Mouse (Mus musculus) Patski (cell line): Measurements from ENCODE around the gene Exoc3l4. TPM values are rescaled to one million over a fixed set of nuclear protein-coding genes. Genes with fewer than 3 reads are reported as not detected.
A peak's percentile ranks its signal among the peaks of the same experiment; 100 is the strongest.

ENCODE experiments used
- ATAC-seq: fragments of 100-300 bp; one replicate; pipeline ENCODE4 v1.8.0; 2021
- CTCF ChIA-PET: fragments of 350-600 bp; sonication (Branson Sonifier 250); formaldehyde crosslinking; loops from one replicate; lab custom pipeline; 2022; ENCODE audit warnings: inconsistent platforms; lab: Charles Lee
- POLR2A ChIA-PET: fragments of 350-600 bp; sonication (Branson Sonifier 250); formaldehyde crosslinking; loops from one replicate; lab custom pipeline; 2022; ENCODE audit warnings: antibody characterized with exemption, inconsistent platforms; lab: Charles Lee
- DNase-seq: peaks from one replicate; pipeline ENCODE4 v3.0.0-alpha.2; 2011; ENCODE audit warnings: low read depth, low spot score
- H3K27me3 ChIP-seq: fragments of 371-371 bp; one replicate; pipeline ENCODE4 v1.5.1; 2021
- CTCF ChIP-seq: fragments of 100-300 bp; IDR thresholded peaks from one replicate; pipeline ENCODE4 v1.5.1; 2021
- in situ Hi-C: fragments of 300-500 bp; cut with MboI; formaldehyde crosslinking; loops from 3 replicates; pipeline ENCODE4 v1.11.1; 2018; ENCODE audit warnings: low pct_unique_long_range_greater_than_20kb, mixed read lengths
- polyA plus RNA-seq: library from polyadenylated mRNA; unstranded; gene quantifications from one replicate; pipeline ENCODE4 v1.2.3, GENCODE M21; 2021

The Exoc3l4 gene
- polyA plus RNA-seq, 1 experiment from 2014 or later: 8.5 TPM

GRCm38 (mm10) chr12:111463570-111463969 lies 46.8 kb downstream of the Exoc3l4 start:
- H3K27me3 ChIP-seq: no peaks in the 10 kb centered on the region
- CTCF ChIA-PET: interaction anchor here (1.6 to 2.4 kb wide), 2 partner anchors 20 to 37 kb away, joined by 4 to 20 read pairs; no protein-coding TSS in a partner anchor
- TF ChIP-seq CTCF: no peak
- POLR2A ChIA-PET: interaction anchor here (1.3 kb wide), 1 partner anchor 15 kb away, joined by 3 read pairs; no protein-coding TSS in a partner anchor
- ATAC-seq: no peak
- in situ Hi-C loops: no loop called here
- DNase-seq: no peak

GRCm38 (mm10) chr12:111466369-111466768 lies 49.6 kb downstream of the Exoc3l4 start:
- ATAC-seq (no peak), DNase-seq (no peak)
- H3K27me3 ChIP-seq: no peaks in the 10 kb centered on the region
- ChIA-PET CTCF (interaction anchor here (2.4 kb wide), 1 partner anchor 41 kb away, joined by 7 read pairs; no protein-coding TSS in a partner anchor), POLR2A (no interaction called here)
- in situ Hi-C loops: loop anchor here (5.0 kb wide), 1 partner anchor 39 kb away; no protein-coding TSS in a partner anchor
- TF ChIP-seq CTCF: no peak

GRCm38 (mm10) chr12:111468206-111468605 lies 51.4 kb downstream of the Exoc3l4 start:
- POLR2A ChIA-PET: no interaction called here
- no peaks in the 10 kb centered on the region for H3K27me3 ChIP-seq
- ATAC-seq (no peak), DNase-seq (no peak)
- in situ Hi-C loops: loop anchor here (5.0 kb wide), 1 partner anchor 41 kb away; no protein-coding TSS in a partner anchor
- CTCF ChIA-PET: interaction anchor here (0.8 to 2.4 kb wide), 4 partner anchors 9 to 43 kb away, joined by 3 to 7 read pairs (median 3); no protein-coding TSS in a partner anchor
- no peak for TF ChIP-seq CTCF

GRCm38 (mm10) chr12:111469507-111469906 lies 52.7 kb downstream of the Exoc3l4 start:
- H3K27me3 ChIP-seq: no peaks in the 10 kb centered on the region
- CTCF ChIA-PET: interaction anchor here (0.8 to 3.5 kb wide), 8 partner anchors 10 to 196 kb away, joined by 3 to 44 read pairs (median 4); no protein-coding TSS in a partner anchor
- POLR2A ChIA-PET: no interaction called here
- peak; percentile 80 for TF ChIP-seq CTCF
- in situ Hi-C loops: loop anchor here (5.0 kb wide), 1 partner anchor 42 kb away; no protein-coding TSS in a partner anchor
- ATAC-seq (no peak), DNase-seq (no peak)

GRCm38 (mm10) chr12:111471119-111471518 lies 54.3 kb downstream of the Exoc3l4 start:
- DNase-seq: no peak
- in situ Hi-C loops: no loop called here
- no peak for ATAC-seq
- ChIA-PET CTCF (interaction anchor here (1.4 to 3.5 kb wide), 3 partner anchors 9 to 46 kb away, joined by 3 to 44 read pairs (median 3); no protein-coding TSS in a partner anchor), POLR2A (interaction anchor here (1.5 kb wide), 1 partner anchor 42 kb away, joined by 3 read pairs; no protein-coding TSS in a partner anchor)
- no peak for TF ChIP-seq CTCF
- no peaks in the 10 kb centered on the region for H3K27me3 ChIP-seq

- CTCF ChIA-PET: interaction anchor here (1.4 to 3.5 kb wide), 3 partner anchors 9 to 46 kb away, joined by 3 to 44 read pairs (median 3); no protein-coding TSS in a partner anchor
Measured at GRCm38 (mm10) chr12:111471721-111472120, 54.9 kb downstream of the Exoc3l4 start.

GRCm38 (mm10) chr12:111472886-111473285 lies 56.1 kb downstream of the Exoc3l4 start:
- in situ Hi-C loops: no loop called here
- TF ChIP-seq CTCF: no peak
- DNase-seq (no peak), ATAC-seq (no peak)
- ChIA-PET CTCF (interaction anchor here (1.5 to 1.6 kb wide), 2 partner anchors 14 to 47 kb away, joined by 3 to 4 read pairs; no protein-coding TSS in a partner anchor), POLR2A (no interaction called here)
- no peaks in the 10 kb centered on the region for H3K27me3 ChIP-seq

More at GRCm38 (mm10) chr12:111471721-111472120, 54.9 kb downstream of the Exoc3l4 start:
- ATAC-seq (no peak), DNase-seq (no peak)
- H3K27me3 ChIP-seq: no peaks in the 10 kb centered on the region
- in situ Hi-C loops: no loop called here
- POLR2A ChIA-PET: interaction anchor here (1.5 kb wide), 1 partner anchor 42 kb away, joined by 3 read pairs; no protein-coding TSS in a partner anchor
- no peak for TF ChIP-seq CTCF

GRCm38 (mm10) chr12:111474384-111474783 lies 57.6 kb downstream of the Exoc3l4 start:
- POLR2A ChIA-PET: no interaction called here
- DNase-seq (no peak), ATAC-seq (no peak)
- H3K27me3 ChIP-seq: no peaks in the 10 kb centered on the region
- in situ Hi-C loops: no loop called here
- no peak for TF ChIP-seq CTCF
- CTCF ChIA-PET: interaction anchor here (1.2 to 1.5 kb wide), 2 partner anchors 12 to 49 kb away, joined by 3 to 7 read pairs; no protein-coding TSS in a partner anchor

GRCm38 (mm10) chr12:111474893-111475643 lies 58.3 kb downstream of the Exoc3l4 start:
- TF ChIP-seq CTCF: peak; percentile 45
- in situ Hi-C loops: no loop called here
- no peaks in the 10 kb centered on the region for H3K27me3 ChIP-seq
- DNase-seq: no peak
- CTCF ChIA-PET: interaction anchor here (1.2 kb wide), 1 partner anchor 50 kb away, joined by 7 read pairs; no protein-coding TSS in a partner anchor
- no peak for ATAC-seq
- POLR2A ChIA-PET: no interaction called here

- in situ Hi-C loops: no loop called here
- POLR2A ChIA-PET: no interaction called here
- ATAC-seq (no peak), DNase-seq (no peak)
- no peak for TF ChIP-seq CTCF
- CTCF ChIA-PET: interaction anchor here (0.9 to 3.6 kb wide), 5 partner anchors 26 to 58 kb away, joined by 3 to 31 read pairs (median 4); no protein-coding TSS in a partner anchor
- no peaks in the 10 kb centered on the region for H3K27me3 ChIP-seq
Measured at GRCm38 (mm10) chr12:111478924-111479323, 62.1 kb downstream of the Exoc3l4 start.
